Mouse (Mus musculus) thymus, postnatal 36 days (tissue): ENCODE measurements at regions not wholly inside any gene's neighbourhood (a gene's known extent, or its start where the extent isn't known, plus 50 kb on each side); places are given as distances from the start of the nearest gene placed in this dataset.
A peak's percentile ranks its signal among the peaks of the same experiment; 100 is the strongest.

ENCODE experiments used
- DNase-seq, 2 experiments: peaks; one replicate each; pipeline ENCODE4 v3.0.0; 2022; ENCODE audit warnings: mixed read lengths in 2 of 2

DNA sequence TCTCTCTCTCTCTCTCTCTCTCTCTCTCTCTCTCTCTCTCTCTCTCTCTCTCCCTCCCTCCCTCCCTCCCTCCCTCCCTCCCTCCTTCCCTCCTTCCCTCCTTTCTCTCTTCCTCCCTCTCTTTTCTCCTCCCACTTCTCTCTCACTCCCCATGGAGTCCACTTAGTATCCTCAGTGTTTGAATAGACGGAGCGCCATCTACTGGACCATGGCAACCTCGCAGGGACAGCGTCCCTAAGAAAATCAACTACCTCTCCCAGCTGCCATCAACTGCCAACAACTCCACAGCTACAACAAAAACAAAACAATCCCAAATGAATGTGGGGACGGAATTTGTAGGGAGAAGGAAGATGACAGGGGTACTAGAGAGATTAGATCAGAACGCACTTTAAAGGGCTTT, 69.5 kb upstream of the Gls start:
- peak; percentile 62 to 68 for DNase-seq

- DNase-seq, result peak; percentile 11
These were observed 68.2 kb upstream of the Gls start for GRCm38 (mm10) chr1:52301266-52301665.

DNA sequence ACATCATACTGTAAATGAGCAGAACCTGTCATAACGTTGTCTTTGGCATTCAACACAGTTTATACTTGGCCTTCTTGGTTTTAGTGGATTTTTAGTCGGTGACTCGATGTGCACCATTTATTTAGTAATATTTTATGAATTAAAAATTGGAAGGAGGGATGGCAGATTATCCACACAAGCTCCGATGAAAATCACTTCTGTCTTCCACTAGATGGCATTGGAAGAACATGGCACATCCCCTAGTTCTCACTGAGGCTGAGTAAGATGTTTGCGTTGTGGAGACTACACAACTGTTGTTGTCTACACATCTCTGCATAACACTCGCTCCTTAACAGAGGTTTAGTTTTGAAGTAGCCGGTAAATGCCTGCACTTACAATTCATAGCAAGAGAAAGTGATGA, 66.5 kb upstream of the Gls start:
- DNase-seq, result no peak

DNA sequence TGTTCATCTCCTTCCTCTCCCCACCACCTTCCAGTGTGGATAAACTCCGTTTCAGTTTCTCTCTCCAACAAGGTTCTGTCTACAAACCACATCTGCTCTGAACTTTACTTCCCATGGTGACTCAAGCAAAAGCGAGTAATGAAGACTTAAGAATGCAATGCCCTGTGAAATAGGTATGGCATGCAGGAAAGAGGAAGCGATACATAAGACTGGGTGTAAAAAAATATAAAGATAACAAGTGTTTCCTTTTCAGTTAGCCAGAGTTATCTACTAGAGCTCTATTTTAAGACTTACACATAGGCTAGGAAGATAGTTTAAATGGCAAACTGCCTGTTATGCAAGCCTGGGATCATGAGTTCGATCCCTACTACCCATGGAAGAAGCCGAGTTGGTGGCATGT, 65.3 kb upstream of the Gls start:
- no peak for DNase-seq

GRCm38 (mm10) chr1:52296178-52296577, 63.1 kb upstream of the Gls start:
- DNase-seq, result no peak

DNA sequence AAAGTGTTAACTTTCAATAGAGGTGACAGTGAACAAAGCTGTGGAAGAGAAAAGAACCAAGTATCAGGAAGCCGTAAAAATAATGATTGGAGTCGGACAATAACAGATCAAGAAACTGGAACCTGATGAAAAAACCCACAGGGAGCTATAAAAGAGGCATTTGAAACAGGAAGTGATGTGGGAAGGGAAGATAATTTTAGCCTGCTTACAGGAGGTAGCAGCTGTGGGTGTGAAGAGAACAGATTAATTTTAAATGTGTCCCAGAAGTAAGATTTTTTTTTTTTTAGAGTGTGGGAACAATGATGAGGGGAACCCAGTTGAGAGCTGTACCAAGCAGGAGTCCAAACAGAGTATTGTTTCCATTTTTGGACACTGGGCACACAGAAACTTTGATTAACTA, 61.5 kb upstream of the Gls start:
- no peak for DNase-seq

GRCm38 (mm10) chr1:52293393-52294099, 60.5 kb upstream of the Gls start:
- no peak for DNase-seq
